Mouse (Mus musculus): ENCODE results near the gene Cib4. TPM values are rescaled to one million over a fixed set of nuclear protein-coding genes. Genes with fewer than 3 reads are reported as not detected.
A peak's percentile ranks its signal among the peaks of the same experiment; 100 is the strongest.

The Cib4 gene
- polyA plus RNA-seq, 1 experiment from 2014 or later = 0.17 TPM

DNA sequence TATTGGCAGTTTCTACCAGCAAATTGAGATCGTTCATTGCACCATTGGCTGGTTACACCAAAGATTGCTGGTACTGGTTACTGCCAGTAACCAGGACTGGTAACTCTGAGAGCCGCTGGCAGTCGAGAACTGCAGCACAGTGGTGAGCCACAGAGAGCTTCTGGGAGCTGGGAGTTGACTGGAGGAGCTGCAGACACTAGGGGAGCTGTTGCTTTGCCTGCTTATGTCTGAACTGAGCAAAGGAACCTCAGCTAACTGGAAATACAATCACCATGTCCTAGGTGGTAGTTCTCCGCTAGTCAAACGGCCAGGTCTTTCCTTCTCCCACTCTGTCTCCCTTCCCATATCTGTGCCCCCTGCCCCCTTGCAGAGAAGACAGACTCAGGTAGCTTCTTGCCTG, 103.4 kb downstream of the Cib4 start:
- DNase-seq (ENCODE audit: low spot score) = peak; percentile 41
- Histone ChIP-seq H3K4me1 (replicated peaks; ENCODE audit: control insufficient read depth, insufficient read depth) (no peaks in the 10 kb centered on the region), H3K9ac (ENCODE audit: low read length) (no peak overlapping the region), H3K4me3 (ENCODE audit: low read depth, low read length) (no peak overlapping the region), H3K27ac (replicated peaks) (no peak overlapping the region), H3K4me2 (replicated peaks; ENCODE audit: low read depth) (no peak overlapping the region), H3K9me3 (ENCODE audit: control insufficient read depth, low read length) (no peaks in the 10 kb centered on the region), H3K27me3 (ENCODE audit: control insufficient read depth, insufficient read depth, low read length) (no peaks in the 10 kb centered on the region), H3K36me3 (ENCODE audit: control insufficient read depth, insufficient read depth, low read length) (no peaks in the 10 kb centered on the region)
- TF ChIP-seq CTCF (IDR thresholded peaks at IDR 0.05; ENCODE audit: low read depth) (peak; percentile 71), EP300 (optimal IDR thresholded peaks at IDR 0.05) (no peak)
- no peak for ATAC-seq (ENCODE audit: low FRiP score, low TSS enrichment)
- WGBS = 68% methylated on average over 5 of the region's 5 CpGs

- no peaks in the 10 kb centered on the region for H3K4me1 ChIP-seq (replicated peaks; ENCODE audit: control insufficient read depth, insufficient read depth)
- DNase-seq (ENCODE audit: low spot score) = no peak
- no peaks in the 10 kb centered on the region for H3K36me3 ChIP-seq (ENCODE audit: control insufficient read depth, insufficient read depth, low read length)
- no peak overlapping the region for H3K4me3 ChIP-seq (ENCODE audit: low read depth, low read length)
- H3K9me3 ChIP-seq (ENCODE audit: control insufficient read depth, low read length) = no peaks in the 10 kb centered on the region
- no peak for ATAC-seq (ENCODE audit: low FRiP score, low TSS enrichment)
- WGBS = 81% methylated on average over 8 of the region's 8 CpGs
- no peaks in the 10 kb centered on the region for H3K27me3 ChIP-seq (ENCODE audit: control insufficient read depth, insufficient read depth, low read length)
- H3K9ac ChIP-seq (ENCODE audit: low read length) = no peak overlapping the region
- H3K27ac ChIP-seq (replicated peaks) = no peak overlapping the region
- H3K4me2 ChIP-seq (replicated peaks; ENCODE audit: low read depth) = no peak overlapping the region
- no peak for TF ChIP-seq EP300 (optimal IDR thresholded peaks at IDR 0.05)
- no peak for TF ChIP-seq CTCF (IDR thresholded peaks at IDR 0.05; ENCODE audit: low read depth)
Observed at GRCm38 (mm10) chr5:30440308-30440906, 105.2 kb downstream of the Cib4 start.

DNA sequence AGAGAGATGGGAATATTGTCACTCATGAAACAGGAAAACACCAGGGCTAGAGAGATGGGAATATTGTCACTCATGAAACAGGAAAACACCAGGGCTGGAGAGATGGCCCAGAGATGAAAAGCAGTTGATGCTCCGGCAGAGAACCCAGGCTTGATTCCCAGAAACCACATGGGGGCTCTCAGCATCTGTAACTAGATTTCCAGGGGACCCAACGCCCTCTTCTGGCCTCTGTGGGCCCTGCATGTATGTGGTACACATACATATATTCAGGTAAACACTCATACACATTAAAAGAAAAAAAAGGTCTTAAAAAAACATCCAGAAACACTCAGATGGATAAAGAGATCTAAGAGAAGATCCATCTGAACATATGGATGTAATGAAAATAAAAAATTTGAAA, 106.7 kb downstream of the Cib4 start:
- Histone ChIP-seq H3K4me1 (replicated peaks; ENCODE audit: control insufficient read depth, insufficient read depth) (no peaks in the 10 kb centered on the region), H3K9ac (ENCODE audit: low read length) (no peak overlapping the region), H3K36me3 (ENCODE audit: control insufficient read depth, insufficient read depth, low read length) (no peaks in the 10 kb centered on the region), H3K27me3 (ENCODE audit: control insufficient read depth, insufficient read depth, low read length) (no peaks in the 10 kb centered on the region), H3K4me2 (replicated peaks; ENCODE audit: low read depth) (no peak overlapping the region), H3K27ac (replicated peaks) (no peak overlapping the region), H3K9me3 (ENCODE audit: control insufficient read depth, low read length) (no peaks in the 10 kb centered on the region), H3K4me3 (ENCODE audit: low read depth, low read length) (no peak overlapping the region)
- no peak for DNase-seq (ENCODE audit: low spot score)
- ATAC-seq (ENCODE audit: low FRiP score, low TSS enrichment) = no peak
- TF ChIP-seq EP300 (optimal IDR thresholded peaks at IDR 0.05) (no peak), CTCF (IDR thresholded peaks at IDR 0.05; ENCODE audit: low read depth) (no peak)
- WGBS = 52% methylated on average over 2 of the region's 2 CpGs

Other genes starting within 250 kb of the Cib4 start
- gene Otof, start 83.9 kb downstream of the Cib4 start, polyA plus RNA-seq (2015; fragmentation: Nextera tagmentation; extraction: Ambion mirVana) = 0.02 TPM in 2 replicates
- not detected in 2 replicates for gene 1700001C02Rik, start 79.8 kb downstream of the Cib4 start, polyA plus RNA-seq (2015; fragmentation: Nextera tagmentation; extraction: Ambion mirVana)
- gene Kcnk3, start 42.3 kb upstream of the Cib4 start, polyA plus RNA-seq (2015; fragmentation: Nextera tagmentation; extraction: Ambion mirVana) = 11.1 and 13.8 TPM in 2 replicates
- 30.6 and 35.6 TPM in 2 replicates for gene Slc35f6, start 102.1 kb upstream of the Cib4 start, polyA plus RNA-seq (2015; fragmentation: Nextera tagmentation; extraction: Ambion mirVana)
- 58.1 and 79.9 TPM in 2 replicates for gene Cenpa, start 120.9 kb upstream of the Cib4 start, polyA plus RNA-seq (2015; fragmentation: Nextera tagmentation; extraction: Ambion mirVana)
- 1.7 and 2.3 TPM in 2 replicates for gene Dpysl5, start 165.7 kb upstream of the Cib4 start, polyA plus RNA-seq (2015; fragmentation: Nextera tagmentation; extraction: Ambion mirVana)

Data from stomach, postnatal 0 days (tissue).